Comparison of ENCODE assay signal across 8 mouse cellular contexts in genomic region chr15:85249252-85249651, GRCm38 (mm10). TPM values are rescaled to one million over a fixed set of nuclear protein-coding genes. Genes with fewer than 3 reads are reported as not detected.
DNase-seq lines count a peak whose midpoint lies in the region; ATAC-seq and TF ChIP-seq lines count a peak whose summit lies in the region.
"Had no signal": no experiment of that assay in that cellular context is flagged by ENCODE, and none has a peak within 500 bp of the region (broad histone marks: within the 10 kb centered on the region; RNA-seq: fewer than 3 reads in every experiment).

No protein-coding gene starts in this region.

- no peak for TF ChIP-seq POLR2A in cerebellum, adult 2 months (IDR thresholded peaks at IDR 0.05; ENCODE audit: borderline replicate concordance, insufficient read depth, low read length)
- TF ChIP-seq POLR2A in small intestine, adult 2 months (IDR thresholded peaks at IDR 0.05; ENCODE audit: low read depth, low read length), result no peak

- peak; percentile 70 for DNase-seq in urinary bladder, postnatal 14 days (ENCODE audit: low spot score)
- DNase-seq in urinary bladder, postnatal 4 days (ENCODE audit: low spot score in 2 of 2), result no peak
- peak; percentile 19 to 39 for DNase-seq in cerebellum, adult 2 months
- DNase-seq in frontal cortex, postnatal 36 days (ENCODE audit: low spot score in 2 of 2), result peak; percentile 49 to 84

- no peak overlapping the region for H3K4me2 ChIP-seq in kidney, embryonic 16.5 days (replicated peaks; ENCODE audit: low read depth, low read length)
- no peak overlapping the region for H3K4me2 ChIP-seq in limb, embryonic 15.5 days
- H3K4me2 ChIP-seq: heart, embryonic 13.5 days had no signal

- no peak overlapping the region for H3K9ac ChIP-seq in kidney, embryonic 16.5 days (replicated peaks; ENCODE audit: low read length)
- no peak overlapping the region for H3K9ac ChIP-seq in limb, embryonic 15.5 days
- H3K9ac ChIP-seq: heart, embryonic 13.5 days had no signal

- no peak overlapping the region for H3K4me3 ChIP-seq in cerebellum, adult 2 months (replicated peaks; ENCODE audit: insufficient read depth, low read depth, low read length)
- no peak overlapping the region for H3K4me3 ChIP-seq in kidney, embryonic 16.5 days (ENCODE audit: low read length)
- H3K4me3 ChIP-seq in limb, embryonic 15.5 days, result no peak overlapping the region
- no peak overlapping the region for H3K4me3 ChIP-seq in small intestine, adult 2 months (ENCODE audit: low read depth, low read length)
- H3K4me3 ChIP-seq: heart, embryonic 13.5 days had no signal

- peak; percentile 82 for TF ChIP-seq CTCF in cerebellum, adult 2 months (IDR thresholded peaks at IDR 0.05; ENCODE audit: borderline replicate concordance, insufficient read depth, low read depth, low read length)
- peak; percentile 48; the same call in 1 of the 2 replicates for TF ChIP-seq CTCF in small intestine, adult 2 months (IDR thresholded peaks at IDR 0.05; ENCODE audit: extremely low read depth, insufficient read length, insufficient replicate concordance, low read depth, low read length)

- H3K27ac ChIP-seq in cerebellum, adult 2 months (ENCODE audit: insufficient read depth, low read length), result no peak overlapping the region
- no peak overlapping the region for H3K27ac ChIP-seq in kidney, embryonic 16.5 days (ENCODE audit: low read length)
- H3K27ac ChIP-seq in limb, embryonic 15.5 days, result no peak overlapping the region
- H3K27ac ChIP-seq in small intestine, adult 2 months (ENCODE audit: insufficient read depth, low read depth, low read length), result no peak overlapping the region
- H3K27ac ChIP-seq: heart, embryonic 13.5 days had no signal

- H3K36me3 ChIP-seq in kidney, embryonic 16.5 days (ENCODE audit: insufficient read depth, low read length), result peaks cover 40% of the 10 kb centered on the region
- peaks cover 68% of the 10 kb centered on the region for H3K36me3 ChIP-seq in limb, embryonic 15.5 days
- peaks cover 15% of the 10 kb centered on the region; the same call in 1 of the 2 replicates for H3K36me3 ChIP-seq in small intestine, adult 2 months (ENCODE audit: control insufficient read depth, insufficient read depth, low read length)

- ATAC-seq in kidney, embryonic 16.5 days (ENCODE audit: low FRiP score, low TSS enrichment), result peak; percentile 67; the same call in 1 of the 2 replicates
- ATAC-seq in limb, embryonic 15.5 days (ENCODE audit: insufficient number of reproducible peaks, low FRiP score, low TSS enrichment, low read depth), result 0 out of 2 replicates have a peak, but pooled peaks have one; percentile 5

- 36% methylated on average over 5 of the region's 5 CpGs for WGBS in cerebellum, adult 2 months
- 51% methylated on average over 5 of the region's 5 CpGs for WGBS in kidney, embryonic 16.5 days
- WGBS in limb, embryonic 15.5 days, result 64% methylated on average over 5 of the region's 5 CpGs
- 44% methylated on average over 5 of the region's 5 CpGs for WGBS in small intestine, adult 2 months

- H3K27me3 ChIP-seq in cerebellum, adult 2 months (ENCODE audit: control insufficient read depth, insufficient read depth, low read length), result no peaks in the 10 kb centered on the region
- no peaks in the 10 kb centered on the region for H3K27me3 ChIP-seq in kidney, embryonic 16.5 days (ENCODE audit: insufficient read depth, low read length)
- no peaks in the 10 kb centered on the region for H3K27me3 ChIP-seq in limb, embryonic 15.5 days
- H3K27me3 ChIP-seq in small intestine, adult 2 months (ENCODE audit: control insufficient read depth, insufficient read depth, low read length), result no peaks in the 10 kb centered on the region

- H3K4me1 ChIP-seq in cerebellum, adult 2 months (ENCODE audit: control insufficient read depth, insufficient read depth, low read length), result no peaks in the 10 kb centered on the region
- no peaks in the 10 kb centered on the region for H3K4me1 ChIP-seq in kidney, embryonic 16.5 days (ENCODE audit: insufficient read depth, low read length)
- H3K4me1 ChIP-seq in limb, embryonic 15.5 days, result 0 out of 2 replicates have a peak, but pooled peaks cover 5% of the 10 kb centered on the region
- H3K4me1 ChIP-seq in small intestine, adult 2 months (ENCODE audit: control insufficient read depth, insufficient read depth, insufficient read length, low read length), result peaks cover 15% of the 10 kb centered on the region; the same call in 1 of the 2 replicates

- no peaks in the 10 kb centered on the region for H3K9me3 ChIP-seq in kidney, embryonic 16.5 days (ENCODE audit: low read length)
- no peaks in the 10 kb centered on the region for H3K9me3 ChIP-seq in limb, embryonic 15.5 days
- H3K9me3 ChIP-seq: heart, embryonic 13.5 days had no signal

RNA-seq across cellular contexts. Expression of gene Fbln1, which starts 43.5 kb away (rescaled TPM):
- 6.9 and 10.1 TPM in 2 replicates for polyA plus RNA-seq in cerebellum, adult 2 months (2012; rRNA removed)
- polyA plus RNA-seq in kidney, embryonic 16.5 days (2015; fragmentation: Nextera tagmentation; extraction: Ambion mirVana), result 202 and 212 TPM in 2 replicates
- 258 and 267 TPM in 2 replicates for polyA plus RNA-seq in limb, embryonic 15.5 days (2015; fragmentation: Nextera tagmentation; extraction: Ambion mirVana)
- 139 and 456 TPM in 2 replicates for polyA plus RNA-seq in small intestine, adult 2 months (2012; rRNA removed)

Comparison
In these comparisons a context has a peak if more than half of its experiments do, and no peak if none do; other contexts are left out.
1. DNase-seq: peak in urinary bladder, postnatal 14 days (single experiment), cerebellum, adult 2 months (2 of 2) and frontal cortex, postnatal 36 days (2 of 2); none in urinary bladder, postnatal 4 days (0 of 2).
2. RNA of gene Fbln1, which starts 43.5 kb away (polyA plus RNA-seq): 139 to 456 TPM in small intestine, adult 2 months, 258 to 267 TPM in limb, embryonic 15.5 days and 202 to 212 TPM in kidney, embryonic 16.5 days; 6.9 to 10.1 TPM in cerebellum, adult 2 months; every median in the first group is over 10 times any median in the second.